Mouse (Mus musculus): ENCODE results near the gene Pold4.

Pold4 gene

GRCm38 (mm10) chr19:4204889-4205288 is 26.8 kb upstream of the Pold4 start:
- no peak for DNase-seq (ENCODE audit: low spot score)

GRCm38 (mm10) chr19:4206971-4207370 is 24.7 kb upstream of the Pold4 start:
- DNase-seq (ENCODE audit: low spot score) = peak; percentile 89

- DNase-seq (ENCODE audit: low spot score) = no peak
Observed at GRCm38 (mm10) chr19:4208563-4208962, 23.1 kb upstream of the Pold4 start.

- no peak for DNase-seq (ENCODE audit: low spot score)
Observed at GRCm38 (mm10) chr19:4211891-4212588, 19.7 kb upstream of the Pold4 start.

- no peak for DNase-seq (ENCODE audit: low spot score)
Observed at GRCm38 (mm10) chr19:4213524-4213974, 18.1 kb upstream of the Pold4 start.

- peak; percentile 59 for DNase-seq (ENCODE audit: low spot score)
Observed at GRCm38 (mm10) chr19:4214071-4214770, 17.5 kb upstream of the Pold4 start, which contains the start of the genes Clcf1 and AC109138.7. Clcf1 (plus strand) TSS chr19:4214238. AC109138.7 (plus strand) TSS chr19:4214357.

GRCm38 (mm10) chr19:4214771-4215450 is 16.8 kb upstream of the Pold4 start:
- peak; percentile 63 for DNase-seq (ENCODE audit: low spot score)

- DNase-seq (ENCODE audit: low spot score) = no peak
Observed at GRCm38 (mm10) chr19:4215451-4215840, 16.3 kb upstream of the Pold4 start.

GRCm38 (mm10) chr19:4216041-4216685 is 15.5 kb upstream of the Pold4 start:
- peak; percentile 76 for DNase-seq (ENCODE audit: low spot score)

GRCm38 (mm10) chr19:4217140-4217539 is 14.6 kb upstream of the Pold4 start:
- DNase-seq (ENCODE audit: low spot score) = no peak

- DNase-seq (ENCODE audit: low spot score) = no peak
Observed at GRCm38 (mm10) chr19:4217855-4218254, 13.8 kb upstream of the Pold4 start.

- no peak for DNase-seq (ENCODE audit: low spot score)
Observed at GRCm38 (mm10) chr19:4218293-4218692, 13.4 kb upstream of the Pold4 start.

GRCm38 (mm10) chr19:4218784-4219183 is 12.9 kb upstream of the Pold4 start:
- no peak for DNase-seq (ENCODE audit: low spot score)

- no peak for DNase-seq (ENCODE audit: low spot score)
Observed at GRCm38 (mm10) chr19:4219943-4220342, 11.8 kb upstream of the Pold4 start.

GRCm38 (mm10) chr19:4220416-4220815 is 11.3 kb upstream of the Pold4 start:
- no peak for DNase-seq (ENCODE audit: low spot score)

GRCm38 (mm10) chr19:4220957-4221743 is 10.5 kb upstream of the Pold4 start:
- DNase-seq (ENCODE audit: low spot score) = no peak

- no peak for DNase-seq (ENCODE audit: low spot score)
Observed at GRCm38 (mm10) chr19:4222165-4222564, 9.5 kb upstream of the Pold4 start.

GRCm38 (mm10) chr19:4226779-4227178 is 4.9 kb upstream of the Pold4 start:
- DNase-seq (ENCODE audit: low spot score) = no peak

GRCm38 (mm10) chr19:4227446-4227845 is 4.3 kb upstream of the Pold4 start:
- no peak for DNase-seq (ENCODE audit: low spot score)

- DNase-seq (ENCODE audit: low spot score) = peak; percentile 89
Observed at GRCm38 (mm10) chr19:4227894-4228678, 3.6 kb upstream of the Pold4 start.

- no peak for DNase-seq (ENCODE audit: low spot score)
Observed at GRCm38 (mm10) chr19:4228891-4229290, 2.8 kb upstream of the Pold4 start.
